Mouse (Mus musculus) ES-Bruce4 (cell line): Measurements from ENCODE around the gene Tax1bp1. TPM values are rescaled to one million over a fixed set of nuclear protein-coding genes. Genes with fewer than 3 reads are reported as not detected.

Experiments used
- H3K27ac ChIP-seq: 2 replicates; pipeline ENCODE4 v1.5.1; 2012; ENCODE audit warnings: low read length, inconsistent platforms; ENCODE audit not compliant: insufficient read depth
- H3K27me3 ChIP-seq: 2 replicates; pipeline ENCODE4 v1.6.1; 2012; ENCODE audit warnings: mild to moderate bottlenecking, low read length, inconsistent platforms; ENCODE audit not compliant: control insufficient read depth, poor library complexity, insufficient read depth, severe bottlenecking
- H3K36me3 ChIP-seq: 2 replicates; pipeline ENCODE4 v1.6.1; 2012; ENCODE audit warnings: inconsistent platforms, mild to moderate bottlenecking, low read length, moderate library complexity; ENCODE audit not compliant: control insufficient read depth, poor library complexity, insufficient read depth, severe bottlenecking
- H3K4me1 ChIP-seq: one replicate; pipeline ENCODE4 v1.8.1; 2011; ENCODE audit warnings: low read length; ENCODE audit not compliant: control insufficient read depth, insufficient read depth
- H3K4me3 ChIP-seq: 2 replicates; pipeline ENCODE4 v1.5.1; 2011; ENCODE audit warnings: low read depth, mild to moderate bottlenecking, low read length
- H3K9ac ChIP-seq: 2 replicates; pipeline ENCODE4 v1.6.1; 2012; ENCODE audit warnings: low read depth, mild to moderate bottlenecking, inconsistent platforms; ENCODE audit not compliant: poor library complexity, severe bottlenecking
- H3K9me3 ChIP-seq: replicated peaks from 2 replicates; pipeline ENCODE4 v1.6.1; 2012; ENCODE audit warnings: mild to moderate bottlenecking, low read length, inconsistent platforms; ENCODE audit not compliant: control insufficient read depth, poor library complexity, insufficient read depth, severe bottlenecking
- CTCF ChIP-seq: IDR thresholded peaks from one replicate; pipeline ENCODE4 v1.8.1; 2011; ENCODE audit warnings: low read depth, low read length
- EP300 ChIP-seq: IDR thresholded peaks from 2 replicates; pipeline ENCODE4 v1.6.1; 2011; ENCODE audit warnings: low read depth, low read length; ENCODE audit not compliant: insufficient read depth
- POLR2A ChIP-seq: IDR thresholded peaks from one replicate; pipeline ENCODE4 v1.8.1; 2011; ENCODE audit warnings: low read length; ENCODE audit not compliant: insufficient read depth
- polyA plus RNA-seq: library from polyadenylated mRNA; stranded (reverse); fragments of >200 nt; gene quantifications from 2 replicates; pipeline ENCODE4 v1.2.4, GENCODE M21; 2011; ENCODE audit warnings: low read depth; ENCODE audit not compliant: missing spikeins, insufficient read depth, insufficient read length

Gene Tax1bp1
- polyA plus RNA-seq, 1 experiment, result 130 TPM

DNA sequence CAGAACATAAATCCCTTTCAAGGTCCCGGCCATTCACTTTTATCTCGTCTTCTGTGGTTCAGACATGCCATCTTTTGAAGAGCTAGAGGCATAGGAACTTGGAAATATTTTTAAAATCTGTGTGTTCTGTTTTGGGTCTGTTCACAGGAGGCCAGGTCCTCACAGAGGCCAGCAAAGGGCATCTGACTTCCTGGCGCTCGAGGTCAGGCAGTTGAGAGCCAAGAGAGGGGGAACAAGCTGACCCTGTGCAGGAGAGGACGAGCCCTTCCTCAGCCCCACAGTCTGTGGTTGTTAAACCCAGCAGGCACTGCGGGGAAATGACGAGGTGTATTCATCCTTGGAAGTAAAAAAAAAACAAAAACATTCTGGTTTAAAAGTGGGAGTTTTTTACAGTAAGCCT is 51.7 kb downstream of the Tax1bp1 start:
- Histone ChIP-seq H3K9me3 (no peaks in the 10 kb centered on the region), H3K27ac (no peak overlapping the region), H3K9ac (no peak overlapping the region), H3K36me3 (peaks cover 27% of the 10 kb centered on the region), H3K27me3 (no peaks in the 10 kb centered on the region), H3K4me1 (no peaks in the 10 kb centered on the region), H3K4me3 (no peak overlapping the region)
- TF ChIP-seq CTCF (no peak), EP300 (no peak), POLR2A (no peak)

DNA sequence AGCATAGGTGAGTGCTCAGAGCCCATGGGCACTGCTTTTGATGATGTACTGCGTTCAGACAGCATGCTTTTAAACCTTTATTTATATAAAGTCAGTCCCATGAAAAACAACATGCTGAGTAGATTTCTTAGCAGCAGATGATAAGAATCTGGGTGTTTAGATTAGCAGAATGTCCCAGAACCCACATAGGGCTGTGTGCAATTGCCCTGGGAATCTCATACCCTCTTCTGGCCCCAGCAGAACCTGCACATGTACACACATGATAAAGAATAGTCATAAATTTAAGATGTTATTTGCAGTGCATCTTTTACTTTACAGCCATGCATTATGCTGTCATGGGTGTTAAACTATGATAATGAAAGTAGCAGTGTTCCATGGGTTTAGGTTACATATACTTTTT is 57.3 kb downstream of the Tax1bp1 start:
- no peak for TF ChIP-seq EP300
- TF ChIP-seq POLR2A, result no peak
- no peak for TF ChIP-seq CTCF
- H3K9me3 ChIP-seq, result no peaks in the 10 kb centered on the region
- H3K4me3 ChIP-seq, result no peak overlapping the region
- no peaks in the 10 kb centered on the region for H3K27me3 ChIP-seq
- H3K27ac ChIP-seq, result no peak overlapping the region
- peaks cover 13% of the 10 kb centered on the region for H3K36me3 ChIP-seq
- H3K4me1 ChIP-seq, result no peaks in the 10 kb centered on the region
- H3K9ac ChIP-seq, result no peak overlapping the region

DNA sequence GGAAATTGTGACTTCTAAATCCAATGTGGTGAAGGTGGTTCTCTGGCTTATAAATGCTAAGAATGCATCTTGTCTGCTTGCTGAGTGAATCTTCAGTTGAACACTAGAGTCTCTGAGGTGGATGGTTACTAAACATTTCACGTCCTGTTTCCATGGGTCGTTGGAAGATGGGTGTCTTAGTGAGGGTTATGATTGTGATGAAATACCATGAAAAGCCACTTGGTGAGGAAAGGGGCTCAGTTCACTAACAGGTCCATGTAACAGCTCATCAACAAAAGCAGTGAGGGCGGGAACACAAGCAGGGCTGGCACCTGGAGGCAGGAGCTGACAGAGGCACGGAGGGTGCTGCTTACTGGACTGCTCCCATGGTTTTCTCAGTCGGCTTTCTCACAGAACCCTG is 59.6 kb downstream of the Tax1bp1 start:
- H3K4me1 ChIP-seq, result no peaks in the 10 kb centered on the region
- no peak for TF ChIP-seq EP300
- TF ChIP-seq CTCF, result no peak
- no peak for TF ChIP-seq POLR2A
- H3K36me3 ChIP-seq, result peaks cover 5% of the 10 kb centered on the region; the same call in 1 of the 2 replicates
- H3K9me3 ChIP-seq, result no peaks in the 10 kb centered on the region
- H3K27me3 ChIP-seq, result no peaks in the 10 kb centered on the region
- H3K9ac ChIP-seq, result no peak overlapping the region
- H3K4me3 ChIP-seq, result no peak overlapping the region
- H3K27ac ChIP-seq, result no peak overlapping the region

DNA sequence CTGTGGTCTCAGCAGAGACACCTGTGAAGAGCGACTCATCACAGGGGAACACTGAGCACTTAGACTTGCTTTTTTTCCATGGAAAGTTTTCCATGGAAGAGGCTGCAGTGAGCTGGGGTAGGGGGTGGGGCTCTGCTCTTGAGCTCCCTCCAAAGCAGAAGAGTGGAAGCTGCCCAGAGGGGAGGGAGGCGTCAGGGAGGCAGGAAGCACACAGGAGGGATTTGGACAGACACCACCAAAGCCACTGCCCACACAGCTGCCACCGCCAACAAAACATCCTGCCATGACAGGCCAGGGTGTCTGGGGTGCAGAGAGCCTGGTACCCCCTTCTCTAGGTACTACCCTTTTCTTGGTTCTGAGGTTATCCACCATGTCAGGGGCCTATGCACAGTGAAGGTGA is 61.8 kb downstream of the Tax1bp1 start:
- H3K9ac ChIP-seq, result no peak overlapping the region
- H3K36me3 ChIP-seq, result no peaks in the 10 kb centered on the region
- no peak for TF ChIP-seq POLR2A
- no peak for TF ChIP-seq EP300
- TF ChIP-seq CTCF, result no peak
- H3K4me3 ChIP-seq, result no peak overlapping the region
- H3K27me3 ChIP-seq, result no peaks in the 10 kb centered on the region
- H3K27ac ChIP-seq, result no peak overlapping the region
- no peaks in the 10 kb centered on the region for H3K4me1 ChIP-seq
- H3K9me3 ChIP-seq, result no peaks in the 10 kb centered on the region

GRCm38 (mm10) chr6:52775956-52776355 is 62.4 kb downstream of the Tax1bp1 start:
- Histone ChIP-seq H3K9ac (no peak overlapping the region), H3K36me3 (no peaks in the 10 kb centered on the region), H3K27me3 (no peaks in the 10 kb centered on the region), H3K27ac (no peak overlapping the region), H3K4me1 (no peaks in the 10 kb centered on the region), H3K9me3 (no peaks in the 10 kb centered on the region), H3K4me3 (no peak overlapping the region)
- TF ChIP-seq POLR2A (no peak), CTCF (no peak), EP300 (no peak)

DNA sequence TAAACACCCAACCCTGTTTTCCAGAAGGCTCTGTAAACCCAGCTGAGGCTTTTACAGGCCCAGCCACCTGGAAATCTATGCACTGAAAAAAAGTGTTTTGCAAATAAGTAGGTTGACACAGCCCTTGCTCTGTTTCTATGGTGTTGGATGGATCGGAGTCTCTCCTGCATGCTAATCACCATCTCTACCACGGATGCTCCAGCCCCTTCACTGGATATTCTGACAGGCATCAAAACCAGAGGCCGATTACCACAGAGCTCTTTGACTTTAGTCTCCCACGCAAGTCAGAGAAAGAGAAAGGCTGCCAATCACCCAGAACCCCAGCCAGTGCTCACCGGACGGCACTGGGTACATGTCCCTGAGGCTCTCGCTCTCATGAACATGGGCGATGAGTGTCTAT is 63.5 kb downstream of the Tax1bp1 start:
- TF ChIP-seq POLR2A (no peak), EP300 (no peak), CTCF (no peak)
- Histone ChIP-seq H3K4me1 (no peaks in the 10 kb centered on the region), H3K4me3 (no peak overlapping the region), H3K9me3 (no peaks in the 10 kb centered on the region), H3K9ac (no peak overlapping the region), H3K27me3 (no peaks in the 10 kb centered on the region), H3K36me3 (no peaks in the 10 kb centered on the region), H3K27ac (no peak overlapping the region)
